Mouse (Mus musculus): ENCODE measurements around the gene Grid2. TPM values are rescaled to one million over a fixed set of nuclear protein-coding genes. Genes with fewer than 3 reads are reported as not detected.

Grid2 gene
- polyA plus RNA-seq, 1 experiment from 2014 or later = 0.60 TPM

- ATAC-seq (ENCODE audit: low FRiP score, low TSS enrichment) = no peak
Measured at GRCm38 (mm10) chr6:63917035-63917570, 661.4 kb downstream of the Grid2 start.

GRCm38 (mm10) chr6:63921951-63922350, 666.3 kb downstream of the Grid2 start:
- Histone ChIP-seq H3K9ac (ENCODE audit: low read depth, low read length) (no peak overlapping the region), H3K27me3 (ENCODE audit: control insufficient read depth, insufficient read depth, low read length) (no peaks in the 10 kb centered on the region), H3K9me3 (ENCODE audit: control insufficient read depth, low read length) (no peaks in the 10 kb centered on the region), H3K4me1 (ENCODE audit: control insufficient read depth, insufficient read depth, low read length) (no peaks in the 10 kb centered on the region), H3K4me3 (ENCODE audit: low read length) (no peak overlapping the region), H3K36me3 (ENCODE audit: control insufficient read depth, insufficient read depth, low read length) (no peaks in the 10 kb centered on the region), H3K27ac (ENCODE audit: low read depth, low read length) (no peak overlapping the region), H3K4me2 (replicated peaks; ENCODE audit: low read depth, low read length) (no peak overlapping the region)
- ATAC-seq (ENCODE audit: low FRiP score, low TSS enrichment) = no peak
- WGBS = 94% methylated on average over 6 of the region's 6 CpGs

More at GRCm38 (mm10) chr6:63917035-63917570, 661.4 kb downstream of the Grid2 start:
- 81% methylated on average over 6 of the region's 6 CpGs for WGBS
- H3K4me1 ChIP-seq (ENCODE audit: control insufficient read depth, insufficient read depth, low read length) = no peaks in the 10 kb centered on the region
- no peaks in the 10 kb centered on the region for H3K27me3 ChIP-seq (ENCODE audit: control insufficient read depth, insufficient read depth, low read length)
- no peaks in the 10 kb centered on the region for H3K36me3 ChIP-seq (ENCODE audit: control insufficient read depth, insufficient read depth, low read length)
- H3K9ac ChIP-seq (ENCODE audit: low read depth, low read length) = no peak overlapping the region
- H3K4me3 ChIP-seq (ENCODE audit: low read length) = no peak overlapping the region
- no peak overlapping the region for H3K27ac ChIP-seq (ENCODE audit: low read depth, low read length)
- no peaks in the 10 kb centered on the region for H3K9me3 ChIP-seq (ENCODE audit: control insufficient read depth, low read length)
- H3K4me2 ChIP-seq (replicated peaks; ENCODE audit: low read depth, low read length) = no peak overlapping the region

- H3K9me3 ChIP-seq (ENCODE audit: control insufficient read depth, low read length) = no peaks in the 10 kb centered on the region
- no peak overlapping the region for H3K9ac ChIP-seq (ENCODE audit: low read depth, low read length)
- H3K27me3 ChIP-seq (ENCODE audit: control insufficient read depth, insufficient read depth, low read length) = no peaks in the 10 kb centered on the region
- H3K36me3 ChIP-seq (ENCODE audit: control insufficient read depth, insufficient read depth, low read length) = no peaks in the 10 kb centered on the region
- ATAC-seq (ENCODE audit: low FRiP score, low TSS enrichment) = no peak
- no peaks in the 10 kb centered on the region for H3K4me1 ChIP-seq (ENCODE audit: control insufficient read depth, insufficient read depth, low read length)
- no peak overlapping the region for H3K4me3 ChIP-seq (ENCODE audit: low read length)
- H3K4me2 ChIP-seq (replicated peaks; ENCODE audit: low read depth, low read length) = no peak overlapping the region
- H3K27ac ChIP-seq (ENCODE audit: low read depth, low read length) = no peak overlapping the region
Measured at GRCm38 (mm10) chr6:63931201-63931600, 675.5 kb downstream of the Grid2 start.

- Histone ChIP-seq H3K27ac (ENCODE audit: low read depth, low read length) (no peak overlapping the region), H3K4me1 (ENCODE audit: control insufficient read depth, insufficient read depth, low read length) (no peaks in the 10 kb centered on the region), H3K36me3 (ENCODE audit: control insufficient read depth, insufficient read depth, low read length) (no peaks in the 10 kb centered on the region), H3K4me3 (ENCODE audit: low read length) (no peak overlapping the region), H3K9ac (ENCODE audit: low read depth, low read length) (no peak overlapping the region), H3K27me3 (ENCODE audit: control insufficient read depth, insufficient read depth, low read length) (no peaks in the 10 kb centered on the region), H3K9me3 (ENCODE audit: control insufficient read depth, low read length) (no peaks in the 10 kb centered on the region), H3K4me2 (replicated peaks; ENCODE audit: low read depth, low read length) (no peak overlapping the region)
- no peak for ATAC-seq (ENCODE audit: low FRiP score, low TSS enrichment)
- 69% methylated on average over 5 of the region's 5 CpGs for WGBS
Measured at GRCm38 (mm10) chr6:63946721-63947120, 691.0 kb downstream of the Grid2 start.

GRCm38 (mm10) chr6:63963789-63964188, 708.1 kb downstream of the Grid2 start:
- Histone ChIP-seq H3K9ac (ENCODE audit: low read depth, low read length) (no peak overlapping the region), H3K27ac (ENCODE audit: low read depth, low read length) (no peak overlapping the region), H3K36me3 (ENCODE audit: control insufficient read depth, insufficient read depth, low read length) (no peaks in the 10 kb centered on the region), H3K9me3 (ENCODE audit: control insufficient read depth, low read length) (no peaks in the 10 kb centered on the region), H3K27me3 (ENCODE audit: control insufficient read depth, insufficient read depth, low read length) (no peaks in the 10 kb centered on the region), H3K4me2 (replicated peaks; ENCODE audit: low read depth, low read length) (no peak overlapping the region), H3K4me3 (ENCODE audit: low read length) (no peak overlapping the region), H3K4me1 (ENCODE audit: control insufficient read depth, insufficient read depth, low read length) (peaks cover 6% of the 10 kb centered on the region; the same call in 1 of the 2 replicates)
- 30% methylated on average over 3 of the region's 3 CpGs for WGBS
- ATAC-seq (ENCODE audit: low FRiP score, low TSS enrichment) = peak; percentile 99

- 55% methylated on average over 6 of the region's 6 CpGs for WGBS
- Histone ChIP-seq H3K4me2 (replicated peaks; ENCODE audit: low read depth, low read length) (no peak overlapping the region), H3K9ac (ENCODE audit: low read depth, low read length) (no peak overlapping the region), H3K9me3 (ENCODE audit: control insufficient read depth, low read length) (no peaks in the 10 kb centered on the region), H3K4me1 (ENCODE audit: control insufficient read depth, insufficient read depth, low read length) (peaks cover 6% of the 10 kb centered on the region; the same call in 1 of the 2 replicates), H3K4me3 (ENCODE audit: low read length) (no peak overlapping the region), H3K27ac (ENCODE audit: low read depth, low read length) (no peak overlapping the region), H3K36me3 (ENCODE audit: control insufficient read depth, insufficient read depth, low read length) (no peaks in the 10 kb centered on the region), H3K27me3 (ENCODE audit: control insufficient read depth, insufficient read depth, low read length) (no peaks in the 10 kb centered on the region)
- ATAC-seq (ENCODE audit: low FRiP score, low TSS enrichment) = peak; percentile 76; the same call in 1 of the 2 replicates
Measured at GRCm38 (mm10) chr6:63964269-63964668, 708.6 kb downstream of the Grid2 start.

GRCm38 (mm10) chr6:63964735-63965134, 709.1 kb downstream of the Grid2 start:
- Histone ChIP-seq H3K4me3 (ENCODE audit: low read length) (no peak overlapping the region), H3K4me1 (ENCODE audit: control insufficient read depth, insufficient read depth, low read length) (peaks cover 6% of the 10 kb centered on the region; the same call in 1 of the 2 replicates), H3K4me2 (replicated peaks; ENCODE audit: low read depth, low read length) (no peak overlapping the region), H3K9me3 (ENCODE audit: control insufficient read depth, low read length) (no peaks in the 10 kb centered on the region), H3K27ac (ENCODE audit: low read depth, low read length) (no peak overlapping the region), H3K9ac (ENCODE audit: low read depth, low read length) (no peak overlapping the region), H3K36me3 (ENCODE audit: control insufficient read depth, insufficient read depth, low read length) (no peaks in the 10 kb centered on the region), H3K27me3 (ENCODE audit: control insufficient read depth, insufficient read depth, low read length) (no peaks in the 10 kb centered on the region)
- 41% methylated on average over 2 of the region's 2 CpGs for WGBS
- no peak for ATAC-seq (ENCODE audit: low FRiP score, low TSS enrichment)

GRCm38 (mm10) chr6:64046084-64046483, 790.4 kb downstream of the Grid2 start:
- Histone ChIP-seq H3K36me3 (ENCODE audit: control insufficient read depth, insufficient read depth, low read length) (no peaks in the 10 kb centered on the region), H3K4me1 (ENCODE audit: control insufficient read depth, insufficient read depth, low read length) (no peaks in the 10 kb centered on the region), H3K9ac (ENCODE audit: low read depth, low read length) (no peak overlapping the region), H3K4me3 (ENCODE audit: low read length) (no peak overlapping the region), H3K27ac (ENCODE audit: low read depth, low read length) (no peak overlapping the region), H3K4me2 (replicated peaks; ENCODE audit: low read depth, low read length) (no peak overlapping the region), H3K9me3 (ENCODE audit: control insufficient read depth, low read length) (no peaks in the 10 kb centered on the region), H3K27me3 (ENCODE audit: control insufficient read depth, insufficient read depth, low read length) (no peaks in the 10 kb centered on the region)
- WGBS = 78% methylated on average over 2 of the region's 2 CpGs
- ATAC-seq (ENCODE audit: low FRiP score, low TSS enrichment) = no peak

GRCm38 (mm10) chr6:64046732-64047131, 791.1 kb downstream of the Grid2 start:
- Histone ChIP-seq H3K4me3 (ENCODE audit: low read length) (no peak overlapping the region), H3K9me3 (ENCODE audit: control insufficient read depth, low read length) (no peaks in the 10 kb centered on the region), H3K36me3 (ENCODE audit: control insufficient read depth, insufficient read depth, low read length) (no peaks in the 10 kb centered on the region), H3K4me1 (ENCODE audit: control insufficient read depth, insufficient read depth, low read length) (no peaks in the 10 kb centered on the region), H3K9ac (ENCODE audit: low read depth, low read length) (no peak overlapping the region), H3K27ac (ENCODE audit: low read depth, low read length) (no peak overlapping the region), H3K4me2 (replicated peaks; ENCODE audit: low read depth, low read length) (no peak overlapping the region), H3K27me3 (ENCODE audit: control insufficient read depth, insufficient read depth, low read length) (no peaks in the 10 kb centered on the region)
- WGBS = 75% methylated on average over 1 of the region's 1 CpGs
- no peak for ATAC-seq (ENCODE audit: low FRiP score, low TSS enrichment)

Measured in kidney, embryonic 14.5 days (tissue).